Mouse (Mus musculus) heart, postnatal 0 days (tissue): Measurements from ENCODE around the gene Mreg. TPM values are rescaled to one million over a fixed set of nuclear protein-coding genes. Genes with fewer than 3 reads are reported as not detected.
A peak's percentile ranks its signal among the peaks of the same experiment; 100 is the strongest.
"Not testable (repeated sequence)": the region's sequence is repeated elsewhere in the genome, so short reads cannot be mapped to it uniquely, and the experiment has no call there.

ENCODE experiments used
- ATAC-seq: fragments of 200-750 bp; cut with Nextera tagmentation; 2 replicates; pipeline ENCODE4 v1.8.0; 2017; ENCODE audit warnings: low read depth, moderate number of reproducible peaks, moderate library complexity; ENCODE audit not compliant: insufficient read depth
- DNase-seq: peaks from one replicate; pipeline ENCODE4 v3.0.0-alpha.2; 2016; ENCODE audit warnings: low spot score
- H3K27ac ChIP-seq: fragments of 300-500 bp; sonication (generic); 2 replicates; pipeline ENCODE4 v1.5.1; 2014; ENCODE audit warnings: low read depth, mild to moderate bottlenecking
- H3K27me3 ChIP-seq: fragments of 300-500 bp; sonication (generic); 2 replicates; pipeline ENCODE4 v1.6.1; 2014; ENCODE audit warnings: low read length, mixed read lengths; ENCODE audit not compliant: control insufficient read depth, insufficient read depth
- H3K36me3 ChIP-seq: fragments of 300-500 bp; sonication (generic); replicated peaks from 2 replicates; pipeline ENCODE4 v1.6.1; 2014; ENCODE audit warnings: low read length, mixed read lengths; ENCODE audit not compliant: control insufficient read depth, insufficient read depth
- H3K4me1 ChIP-seq: fragments of 300-500 bp; sonication (generic); 2 replicates; pipeline ENCODE4 v1.6.1; 2014; ENCODE audit warnings: antibody characterized with exemption; ENCODE audit not compliant: control insufficient read depth, insufficient read depth
- H3K4me2 ChIP-seq: fragments of 300-500 bp; sonication (generic); 2 replicates; pipeline ENCODE4 v1.6.1; 2014; ENCODE audit warnings: low read depth, mild to moderate bottlenecking, low read length, moderate library complexity
- H3K4me3 ChIP-seq: fragments of 300-500 bp; sonication (generic); 2 replicates; pipeline ENCODE4 v1.5.1; 2014; ENCODE audit warnings: low read depth, low read length
- H3K9ac ChIP-seq: fragments of 300-500 bp; sonication (generic); replicated peaks from 2 replicates; pipeline ENCODE4 v1.6.1; 2014; ENCODE audit warnings: low read depth, low read length, mixed read lengths
- H3K9me3 ChIP-seq: fragments of 300-500 bp; sonication (generic); replicated peaks from 2 replicates; pipeline ENCODE4 v1.6.1; 2016; ENCODE audit warnings: low read length; ENCODE audit not compliant: control insufficient read depth
- CTCF ChIP-seq: IDR thresholded peaks from 2 replicates; pipeline ENCODE4 v1.5.1; 2016; ENCODE audit warnings: antibody characterized with exemption, control low read depth, low read depth
- EP300 ChIP-seq: IDR thresholded peaks from 2 replicates; pipeline ENCODE4 v1.6.1; 2016; ENCODE audit warnings: antibody characterized with exemption, low read depth
- WGBS: fragments of 180-500 bp; shearing (Covaris S2); extraction: QIAGEN DNeasy Blood & Tissue Kit; methylation state at CpG from one replicate; pipeline ENCODE4 v1.1.7; 2014; 5-methylcytosine and 5-hydroxymethylcytosine counted together
- polyA plus RNA-seq: library from polyadenylated mRNA; unstranded; fragments of >200 nt; fragmentation: Nextera tagmentation; extraction: Ambion mirVana; gene quantifications from 2 replicates; pipeline ENCODE4 v1.2.1, GENCODE M21; 2015
- total RNA-seq: library from RNA; depleted of rRNA; stranded (reverse); fragments of >200 nt; gene quantifications from 2 replicates; pipeline ENCODE4 v1.2.3, GENCODE M21; 2014; ENCODE audit warnings: low replicate concordance

The Mreg gene
- total and polyA plus RNA-seq, 2 experiments from 2014 or later = 9.5 to 12.5 TPM

DNA sequence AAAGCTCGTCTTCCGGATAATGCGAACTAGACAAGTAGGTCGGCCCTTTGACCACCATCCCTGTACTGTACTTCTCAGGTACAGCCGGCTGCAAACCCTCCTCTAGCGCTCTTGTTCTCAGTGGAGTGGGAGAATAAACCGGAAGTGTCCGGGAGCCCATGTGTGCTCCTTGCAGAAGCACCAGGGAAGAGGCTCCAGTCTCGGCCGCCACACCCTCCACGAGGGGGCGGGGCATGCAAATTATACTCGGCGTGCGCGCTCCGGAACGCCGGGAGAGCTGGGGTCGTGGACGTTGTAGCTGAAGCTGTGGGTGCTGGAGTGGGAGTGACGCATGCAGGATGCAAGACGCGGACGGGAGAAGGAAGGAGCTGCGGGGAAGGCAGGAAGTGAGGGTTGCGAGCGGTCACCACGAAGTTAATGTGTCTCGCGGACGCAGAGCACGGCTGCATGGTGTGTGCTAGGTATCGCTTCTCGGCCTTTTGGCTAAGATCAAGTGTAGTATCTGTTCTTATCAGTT, 42.5 kb upstream of the Mreg start:
- H3K27ac ChIP-seq = peak overlapping the region; percentile 90
- peak overlapping the region; percentile 52 for H3K4me3 ChIP-seq
- no peaks in the 10 kb centered on the region for H3K9me3 ChIP-seq
- peak overlapping the region; percentile 82 for H3K4me2 ChIP-seq
- H3K36me3 ChIP-seq = no peaks in the 10 kb centered on the region
- TF ChIP-seq EP300 (no peak; the same call in 1 of the 2 replicates), CTCF (no peak; the same call in 1 of the 2 replicates)
- ATAC-seq (peak; percentile 87), DNase-seq (peak; percentile 79)
- peak overlapping the region; percentile 67 for H3K9ac ChIP-seq
- peaks cover 5% of the 10 kb centered on the region; the same call in 1 of the 2 replicates for H3K4me1 ChIP-seq
- under 1% methylated on average over 35 of the region's 35 CpGs for WGBS
- no peaks in the 10 kb centered on the region for H3K27me3 ChIP-seq

DNA sequence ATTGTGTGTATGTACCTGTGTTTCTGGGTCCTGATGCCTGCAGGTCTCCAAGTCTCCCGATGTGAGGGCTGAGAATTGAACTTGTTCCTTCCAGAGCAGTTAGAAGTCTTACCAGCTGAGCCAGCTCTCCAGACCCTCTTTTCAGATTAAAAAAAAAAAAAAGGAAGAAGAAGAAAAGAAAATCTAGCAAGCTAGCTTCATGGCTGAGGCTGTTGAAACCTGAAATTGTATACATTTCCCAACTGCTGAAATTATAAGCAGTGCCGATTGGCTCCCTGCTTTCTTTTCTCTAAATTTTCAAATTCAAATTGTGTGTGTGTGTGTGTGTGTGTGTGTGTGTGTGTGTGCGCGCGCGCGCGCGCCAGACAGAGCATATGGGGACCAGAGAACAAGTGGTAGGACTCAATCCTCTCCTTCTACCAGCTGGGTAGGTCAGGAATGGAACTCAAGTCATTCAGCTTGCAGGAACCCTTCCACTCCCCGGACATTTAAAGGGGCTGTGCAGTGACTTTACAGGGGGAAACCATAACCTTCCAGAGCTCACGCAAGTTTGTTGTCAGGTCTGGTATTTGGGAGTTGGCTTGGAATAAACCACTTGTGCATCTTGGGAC, 41.9 kb upstream of the Mreg start:
- 0 out of 2 replicates have a peak, but pooled peaks have one; percentile 12 for ATAC-seq
- TF ChIP-seq EP300 (no peak), CTCF (no peak)
- DNase-seq = no peak
- H3K36me3 ChIP-seq = no peaks in the 10 kb centered on the region
- H3K4me3 ChIP-seq = peak overlapping the region; percentile 52
- H3K27ac ChIP-seq = peak overlapping the region; percentile 90
- no peaks in the 10 kb centered on the region for H3K27me3 ChIP-seq
- H3K4me2 ChIP-seq = peak overlapping the region; percentile 82
- peak overlapping the region; percentile 67 for H3K9ac ChIP-seq
- 32% methylated on average over 11 of the region's 11 CpGs for WGBS
- H3K4me1 ChIP-seq = peaks cover 5% of the 10 kb centered on the region; the same call in 1 of the 2 replicates
- H3K9me3 ChIP-seq = no peaks in the 10 kb centered on the region

DNA sequence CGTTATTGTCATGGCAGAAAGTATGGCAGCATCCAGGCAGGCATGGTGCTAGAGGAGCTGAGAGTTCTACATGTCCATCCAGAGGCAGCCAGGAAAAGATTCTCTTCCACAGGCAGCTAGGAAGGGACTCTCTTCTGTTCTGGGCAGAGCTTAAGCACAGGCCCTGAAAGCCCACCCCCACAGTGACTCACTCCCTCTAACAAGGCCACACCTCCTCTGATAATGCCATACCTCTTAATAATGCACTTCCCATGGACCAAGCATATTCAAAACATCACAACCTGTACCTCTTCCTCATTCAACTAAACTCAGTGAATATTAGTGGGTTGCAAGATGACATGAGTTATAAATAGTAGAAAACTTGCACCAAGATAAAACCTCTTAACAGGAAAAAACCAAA, 39.7 kb upstream of the Mreg start:
- Histone ChIP-seq H3K9ac (no peak overlapping the region), H3K4me1 (peaks cover 5% of the 10 kb centered on the region; the same call in 1 of the 2 replicates), H3K27me3 (no peaks in the 10 kb centered on the region), H3K36me3 (no peaks in the 10 kb centered on the region), H3K4me3 (no peak overlapping the region), H3K27ac (no peak overlapping the region), H3K4me2 (no peak overlapping the region), H3K9me3 (no peaks in the 10 kb centered on the region)
- TF ChIP-seq EP300 (no peak), CTCF (no peak)
- ATAC-seq (no peak), DNase-seq (no peak)
- 75% methylated on average over 1 of the region's 1 CpGs for WGBS

DNA sequence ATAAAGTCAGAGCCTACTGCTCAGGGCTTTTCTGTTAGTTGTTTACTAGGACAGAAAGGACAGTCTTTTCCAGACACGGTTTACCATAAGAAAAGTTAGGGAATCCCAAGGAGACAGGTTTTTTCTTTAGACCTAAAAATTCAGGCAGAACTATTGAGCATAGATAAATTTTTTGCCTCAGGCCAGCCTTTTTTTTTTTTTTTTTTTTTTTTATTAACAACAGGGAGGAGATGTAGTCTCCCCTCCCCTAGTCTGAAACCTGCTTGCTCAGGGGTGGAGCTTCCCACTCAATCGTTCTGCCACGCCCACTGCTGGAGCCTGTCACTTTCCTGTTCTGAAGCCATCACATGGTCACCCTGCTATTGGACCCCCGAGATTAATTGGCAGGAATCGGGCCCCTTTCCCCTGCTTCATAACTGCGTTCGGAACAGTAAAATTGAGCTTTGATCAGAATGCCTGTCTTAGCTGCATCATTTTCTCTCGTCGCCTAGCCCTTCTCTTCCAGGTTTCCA, 36.2 kb upstream of the Mreg start:
- not testable (repeated sequence) for H3K9me3 ChIP-seq

DNA sequence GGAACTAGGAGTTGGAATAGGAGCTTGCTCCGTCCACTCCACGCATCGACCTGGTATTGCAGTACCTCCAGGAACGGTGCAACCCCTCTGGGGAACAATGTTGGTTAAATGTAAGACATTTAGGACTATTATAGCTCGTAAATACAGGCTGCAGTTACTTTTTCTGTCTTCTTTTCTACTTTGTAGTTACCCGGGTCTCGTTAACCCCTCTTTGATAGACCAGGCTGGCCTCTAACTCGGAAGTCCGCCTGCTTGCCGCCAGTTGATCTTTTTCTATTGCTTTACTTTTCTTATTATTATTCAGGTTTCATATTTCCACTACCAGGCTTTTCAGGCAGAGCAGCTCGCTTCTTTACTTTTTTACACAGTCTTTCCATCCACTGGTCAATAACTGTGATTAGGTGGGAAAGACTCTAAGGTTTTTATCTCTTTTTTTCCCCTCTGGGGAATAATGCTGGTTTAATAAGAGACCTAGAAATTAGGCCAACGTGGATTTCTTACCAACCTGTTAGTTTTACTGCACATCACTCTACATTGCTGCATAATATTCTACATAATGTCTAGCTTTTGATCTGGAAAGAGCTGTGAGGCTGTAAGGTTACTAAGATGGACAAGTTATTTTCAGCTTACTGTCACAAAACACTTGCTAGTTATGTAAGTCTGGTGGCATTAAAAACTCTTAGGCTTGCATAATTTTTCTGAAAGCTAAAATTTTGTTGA, 32.4 kb upstream of the Mreg start:
- TF ChIP-seq EP300 (no peak), CTCF (no peak)
- H3K4me2 ChIP-seq = peak overlapping the region; percentile 65
- H3K9me3 ChIP-seq = no peaks in the 10 kb centered on the region
- peak overlapping the region; percentile 97 for H3K27ac ChIP-seq
- peak overlapping the region; percentile 50 for H3K4me3 ChIP-seq
- H3K4me1 ChIP-seq = no peaks in the 10 kb centered on the region
- WGBS = 3% methylated on average over 12 of the region's 12 CpGs
- ATAC-seq (no peak; the same call in 1 of the 2 replicates), DNase-seq (peak; percentile 54)
- H3K36me3 ChIP-seq = no peaks in the 10 kb centered on the region
- no peaks in the 10 kb centered on the region for H3K27me3 ChIP-seq
- peak overlapping the region; percentile 82; the same call in 1 of the 2 replicates for H3K9ac ChIP-seq

More for the DNA sequence above, 36.2 kb upstream of the Mreg start:
- not testable (repeated sequence) for H3K9ac ChIP-seq, H3K27ac ChIP-seq, H3K4me2 ChIP-seq, DNase-seq, H3K36me3 ChIP-seq, H3K4me3 ChIP-seq, H3K27me3 ChIP-seq, ATAC-seq, H3K4me1 ChIP-seq
- WGBS = 52% methylated on average over 9 of the region's 9 CpGs
